Mouse (Mus musculus) CH12.LX (cell line): ENCODE results near the gene Dffb. TPM values are rescaled to one million over a fixed set of nuclear protein-coding genes. Genes with fewer than 3 reads are reported as not detected.

Source experiments
- DNase-seq: peaks from one replicate; pipeline ENCODE4 v3.0.0-alpha.2; 2013; ENCODE audit errors: extremely low read depth
- H3K27ac ChIP-seq: 2 replicates; pipeline ENCODE4 v1.5.1; 2012; ENCODE audit warnings: low read depth, mild to moderate bottlenecking, control low read depth, moderate library complexity; ENCODE audit not compliant: insufficient read depth
- H3K27me3 ChIP-seq: replicated peaks from 2 replicates; pipeline ENCODE3; 2012; ENCODE audit warnings: inconsistent platforms
- H3K36me3 ChIP-seq, 2 experiments: replicated peaks in 1 of 2; 2 replicates each; pipeline versions ENCODE3 to v1.6.1; 2012; ENCODE audit warnings: inconsistent platforms in 1 of 2, low read length in 1 of 2, mild to moderate bottlenecking in 1 of 2, mixed read lengths in 1 of 2, moderate library complexity in 1 of 2; ENCODE audit not compliant: control insufficient read depth in 1 of 2, insufficient read depth in 1 of 2
- H3K4me1 ChIP-seq, 2 experiments: 2 replicates each; pipeline ENCODE4 v1.6.1; 2012; ENCODE audit warnings: inconsistent platforms in 1 of 2, moderate library complexity in 1 of 2; ENCODE audit not compliant: insufficient read depth in 2 of 2, control insufficient read depth in 1 of 2
- H3K4me2 ChIP-seq: 2 replicates; pipeline ENCODE4 v1.6.1; 2012; ENCODE audit warnings: low read depth, mild to moderate bottlenecking, control low read depth; ENCODE audit not compliant: poor library complexity, insufficient read depth, severe bottlenecking
- H3K4me3 ChIP-seq, 3 experiments: fragments of 150-350 bp in 1 of 3; sonication (generic) in 1 of 3; replicated peaks in 1 of 3; 2 replicates each; pipeline versions ENCODE3 to v1.5.1; 2011 to 2012; ENCODE audit warnings: low read depth in 2 of 3, low read length in 2 of 3, mild to moderate bottlenecking in 2 of 3, moderate library complexity in 2 of 3, control low read depth in 1 of 3, improper control_type of control experiment in 1 of 3, inconsistent platforms in 1 of 3, mixed read lengths in 1 of 3; ENCODE audit not compliant: poor library complexity in 1 of 3
- H3K79me2 ChIP-seq: replicated peaks from 2 replicates; pipeline ENCODE4 v1.6.1; 2012; ENCODE audit warnings: mild to moderate bottlenecking, moderate library complexity; ENCODE audit not compliant: control insufficient read depth, poor library complexity, insufficient read depth, severe bottlenecking; ENCODE audit errors: extremely low read depth
- H3K9ac ChIP-seq: 2 replicates; pipeline ENCODE4 v1.6.1; 2012; ENCODE audit warnings: low read depth, mild to moderate bottlenecking, control low read depth, moderate library complexity; ENCODE audit not compliant: insufficient read depth
- H3K9me3 ChIP-seq: replicated peaks from 2 replicates; pipeline ENCODE3; 2012; ENCODE audit warnings: low read length, inconsistent platforms, mixed read lengths
- BHLHE40 ChIP-seq: IDR thresholded peaks from 2 replicates; pipeline ENCODE4 v1.6.1; 2011; ENCODE audit warnings: mild to moderate bottlenecking, low read depth, low read length, improper control_type of control experiment
- E2F4 ChIP-seq: IDR thresholded peaks from 2 replicates; pipeline ENCODE4 v1.6.1; 2011; ENCODE audit warnings: low read depth, low read length, improper control_type of control experiment; ENCODE audit not compliant: insufficient replicate concordance
- ELF1 ChIP-seq: IDR thresholded peaks from 2 replicates; pipeline ENCODE4 v1.6.1; 2014; ENCODE audit warnings: low read depth, mild to moderate bottlenecking, inconsistent platforms, low read length, improper control_type of control experiment
- EP300 ChIP-seq: IDR thresholded peaks from 2 replicates; pipeline ENCODE4 v1.6.1; 2011; ENCODE audit warnings: low read length, improper control_type of control experiment
- ETS1 ChIP-seq: conservative IDR thresholded peaks from 2 replicates; pipeline ENCODE4 v1.6.1; 2012; ENCODE audit warnings: low read depth, mild to moderate bottlenecking, inconsistent platforms, low read length, improper control_type of control experiment, moderate library complexity
- GABPA ChIP-seq: IDR thresholded peaks from 2 replicates; pipeline ENCODE4 v1.6.1; 2012; ENCODE audit warnings: low read depth, low read length, improper control_type of control experiment, inconsistent platforms; ENCODE audit not compliant: insufficient replicate concordance
- HCFC1 ChIP-seq: IDR thresholded peaks from 2 replicates; pipeline ENCODE4 v1.6.1; 2012; ENCODE audit warnings: low read depth, mild to moderate bottlenecking, inconsistent platforms, low read length, improper control_type of control experiment
- KAT2A ChIP-seq: IDR thresholded peaks from 2 replicates; pipeline ENCODE4 v1.6.1; 2012; ENCODE audit warnings: low read length, improper control_type of control experiment, inconsistent platforms; ENCODE audit not compliant: insufficient replicate concordance
- MAFK ChIP-seq: IDR thresholded peaks from 2 replicates; pipeline ENCODE4 v1.6.1; 2011; ENCODE audit warnings: low read length, improper control_type of control experiment; ENCODE audit not compliant: insufficient replicate concordance
- MAX ChIP-seq: IDR thresholded peaks from 2 replicates; pipeline ENCODE4 v1.6.1; 2011; ENCODE audit warnings: low read length, improper control_type of control experiment
- MEF2A ChIP-seq: IDR thresholded peaks from 2 replicates; pipeline ENCODE4 v1.6.1; 2014; ENCODE audit warnings: low read depth, mild to moderate bottlenecking, inconsistent platforms, low read length, improper control_type of control experiment, borderline replicate concordance
- MXI1 ChIP-seq: IDR thresholded peaks from 2 replicates; pipeline ENCODE4 v1.6.1; 2011; ENCODE audit warnings: mild to moderate bottlenecking, low read depth, low read length, improper control_type of control experiment
- MYC ChIP-seq: IDR thresholded peaks from 2 replicates; pipeline ENCODE4 v1.6.1; 2011; ENCODE audit warnings: low read depth, mild to moderate bottlenecking, improper control_type of control experiment, low read length
- PAX5 ChIP-seq: IDR thresholded peaks from 2 replicates; pipeline ENCODE4 v1.6.1; 2012; ENCODE audit warnings: low read length, inconsistent platforms, mixed read lengths
- POLR2A ChIP-seq: IDR thresholded peaks from 2 replicates; pipeline ENCODE4 v1.6.1; 2011; ENCODE audit warnings: low read depth, mild to moderate bottlenecking, improper control_type of control experiment, low read length
- SIN3A ChIP-seq: IDR thresholded peaks from 2 replicates; pipeline ENCODE4 v1.6.1; 2012; ENCODE audit warnings: low read length, improper control_type of control experiment, inconsistent platforms
- SMC3 ChIP-seq: IDR thresholded peaks from 2 replicates; pipeline ENCODE4 v1.6.1; 2011; ENCODE audit warnings: low read depth, low read length, improper control_type of control experiment
- TBP ChIP-seq: conservative IDR thresholded peaks from 2 replicates; pipeline ENCODE4 v1.6.1; 2011; ENCODE audit warnings: low read depth, low read length, improper control_type of control experiment
- TCF12 ChIP-seq: IDR thresholded peaks from 2 replicates; pipeline ENCODE4 v1.6.1; 2014; ENCODE audit warnings: low read depth, mild to moderate bottlenecking, inconsistent platforms, low read length, improper control_type of control experiment
- ZKSCAN1 ChIP-seq: IDR thresholded peaks from 2 replicates; pipeline ENCODE4 v1.6.1; 2012; ENCODE audit warnings: low read depth, inconsistent platforms, low read length, improper control_type of control experiment, borderline replicate concordance
- ZMIZ1 ChIP-seq: IDR thresholded peaks from 2 replicates; pipeline ENCODE4 v1.6.1; 2012; ENCODE audit warnings: low read depth, mild to moderate bottlenecking, inconsistent platforms, low read length, improper control_type of control experiment
- dilution Hi-C: fragments of 300-500 bp; cut with MboI; formaldehyde crosslinking; loops from 2 replicates; pipeline ENCODE4 v1.14.3; 2020; ENCODE audit warnings: low sequenced_read_pairs; ENCODE audit not compliant: extremely low pct_unique_long_range_greater_than_20kb, extremely low pct_ligation_motif_present
- in situ Hi-C: fragments of 300-500 bp; cut with MboI; formaldehyde crosslinking; loops from 3 replicates; pipeline ENCODE4 v1.14.3; 2019; ENCODE audit warnings: low sequenced_read_pairs, low pct_ligation_motif_present, low pct_unique_long_range_greater_than_20kb, mixed read lengths
- polyA plus RNA-seq: library from polyadenylated mRNA; unstranded; fragments of >175 nt; gene quantifications from 2 replicates; pipeline ENCODE4 v1.2.1, GENCODE M21; 2012; ENCODE audit warnings: low read depth; ENCODE audit not compliant: insufficient read length
- total RNA-seq, 2 experiments: library from RNA; depleted of rRNA; stranded (reverse); fragments of 300-350 nt in 1 of 2; fragments of >200 nt in 1 of 2; gene quantifications; 2 replicates each; pipeline ENCODE4 v1.2.3; 2012 to 2014

The Dffb gene
- total and polyA plus RNA-seq, 3 experiments, result 10.7 to 21.4 (median 12.6) TPM

DNA sequence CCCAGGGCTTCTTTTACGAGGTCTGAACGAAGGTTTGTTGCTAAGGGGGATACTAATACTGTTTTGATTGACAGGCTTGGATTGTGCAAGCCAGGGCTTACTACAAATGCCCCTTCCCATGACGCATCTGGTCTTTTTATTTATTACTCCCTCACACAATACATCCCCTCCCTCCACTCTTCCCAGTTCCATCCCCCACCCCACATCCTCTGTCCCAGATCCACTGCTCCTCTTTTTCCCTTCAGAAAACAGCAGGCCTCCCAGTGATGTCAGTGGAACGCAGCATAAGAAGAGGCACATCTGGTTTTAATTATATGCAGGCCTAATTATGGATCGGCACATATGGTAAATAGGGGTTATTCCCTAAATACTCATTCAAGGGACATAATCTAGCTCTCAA is 23.2 kb downstream of the Dffb start:
- in situ Hi-C loops (no loop called here), dilution Hi-C loops (no loop called here)
- Histone ChIP-seq H3K9ac (no peak overlapping the region), H3K79me2 (no peaks in the 10 kb centered on the region), H3K4me1 (peaks cover 6 to 38% of the 10 kb centered on the region in 2 experiments), H3K4me2 (no peak overlapping the region), H3K27me3 (no peaks in the 10 kb centered on the region), H3K27ac (no peak overlapping the region), H3K9me3 (no peaks in the 10 kb centered on the region), H3K36me3 (peaks cover 3 to 41% of the 10 kb centered on the region in 2 experiments), H3K4me3 (no peak overlapping the region)
- no peak for DNase-seq
- TF ChIP-seq E2F4 (no peak), MAFK (no peak), BHLHE40 (no peak), ZMIZ1 (no peak), SMC3 (no peak), EP300 (no peak), GABPA (no peak), TCF12 (no peak)

DNA sequence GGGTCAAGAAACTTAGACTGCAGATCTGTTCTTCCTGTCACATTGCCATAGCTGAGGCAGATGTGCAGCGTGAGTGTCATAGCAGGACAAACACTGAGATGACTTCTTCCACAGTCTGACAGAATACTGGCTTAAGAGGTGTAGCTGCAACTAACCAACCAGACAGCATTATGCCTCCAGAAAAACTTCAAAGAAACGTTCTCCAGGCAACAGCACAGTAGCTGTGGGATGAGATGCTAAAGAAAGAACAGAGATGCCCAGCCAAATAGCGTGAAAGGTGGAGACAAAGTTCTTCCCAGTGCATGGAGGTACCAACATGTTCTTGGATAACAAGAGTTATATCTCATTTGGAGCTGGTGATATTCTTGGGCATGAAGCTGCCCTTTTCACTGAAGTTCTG is 23.8 kb downstream of the Dffb start:
- in situ Hi-C loops, result no loop called here
- Histone ChIP-seq H3K27me3 (no peaks in the 10 kb centered on the region), H3K4me2 (peak overlapping the region; percentile 93), H3K4me3 (peak overlapping the region; percentile 53 to 89 (median 65)), H3K9ac (peak overlapping the region; percentile 90), H3K9me3 (no peaks in the 10 kb centered on the region), H3K36me3 (peaks cover 3 to 42% of the 10 kb centered on the region in 2 experiments), H3K79me2 (no peaks in the 10 kb centered on the region), H3K27ac (no peak overlapping the region), H3K4me1 (peaks cover 3 to 33% of the 10 kb centered on the region in 2 experiments; a peak in 3 of 4 replicates)
- peak; percentile 37 for DNase-seq
- peak; percentile 30; the same call in 1 of the 2 replicates for TF ChIP-seq MAX
- no peak for TF ChIP-seq ZKSCAN1
- no peak for TF ChIP-seq ETS1
- TF ChIP-seq MXI1, result no peak
- peak; percentile 32; the same call in 1 of the 2 replicates for TF ChIP-seq MYC
- dilution Hi-C loops, result no loop called here

DNA sequence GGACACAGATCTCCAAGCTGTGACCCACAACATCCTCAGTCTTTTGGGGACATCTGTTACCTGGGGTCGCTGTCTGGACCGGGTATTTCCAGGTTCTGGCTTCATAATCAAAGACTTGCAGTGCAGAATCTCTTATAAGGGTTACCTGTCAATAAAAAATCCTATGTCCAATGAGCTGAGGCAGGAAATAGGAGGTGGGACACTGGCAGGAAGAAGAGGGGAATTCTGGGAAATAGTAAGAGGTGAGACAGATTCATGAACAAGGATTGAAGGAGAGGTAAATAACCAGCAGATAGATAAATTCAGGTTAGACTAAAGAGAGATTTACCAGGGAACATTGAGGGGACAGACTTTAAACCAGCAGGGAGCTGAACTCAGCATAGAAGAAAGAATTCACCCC is 24.6 kb downstream of the Dffb start:
- Histone ChIP-seq H3K27me3 (no peaks in the 10 kb centered on the region), H3K4me1 (peaks cover 3 to 27% of the 10 kb centered on the region in 2 experiments; a peak in 3 of 4 replicates), H3K9me3 (no peaks in the 10 kb centered on the region), H3K27ac (no peak overlapping the region), H3K4me3 (peak overlapping the region; percentile 53 to 89 (median 65)), H3K4me2 (peak overlapping the region; percentile 93), H3K9ac (peak overlapping the region; percentile 90), H3K36me3 (peaks cover 3 to 44% of the 10 kb centered on the region in 2 experiments), H3K79me2 (no peaks in the 10 kb centered on the region)
- dilution Hi-C loops (no loop called here), in situ Hi-C loops (no loop called here)
- TF ChIP-seq ELF1 (peak; percentile 74), HCFC1 (peak; percentile 77), TCF12 (peak; percentile 48; the same call in 1 of the 2 replicates), TBP (peak; percentile 86), EP300 (no peak), SIN3A (peak; percentile 39; the same call in 1 of the 2 replicates), POLR2A (peak; percentile 32), SMC3 (no peak), MYC (no peak), MEF2A (0 out of 2 replicates have a peak, but pooled peaks have one; percentile 11), KAT2A (peak; percentile 45; the same call in 1 of the 2 replicates), PAX5 (no peak)
- peak; percentile 28 for DNase-seq
